Mouse (Mus musculus): ENCODE results near the gene Gm20388.

GRCm38 (mm10) chr8:120004705-120005381 lies 94.2 kb downstream of the Gm20388 start:
- TF ChIP-seq EP300 (optimal IDR thresholded peaks at IDR 0.05) (no peak), CTCF (IDR thresholded peaks at IDR 0.05; ENCODE audit: low read depth) (no peak)
